Mouse (Mus musculus) midbrain, embryonic 14.5 days (tissue): ENCODE data around the gene Trim65. TPM values are rescaled to one million over a fixed set of nuclear protein-coding genes. Genes with fewer than 3 reads are reported as not detected.
A peak's percentile ranks its signal among the peaks of the same experiment; 100 is the strongest.

Experiments
- ATAC-seq: fragments of 200-750 bp; cut with Nextera tagmentation; 2 replicates; pipeline ENCODE4 v1.8.0; 2017; ENCODE audit warnings: moderate number of reproducible peaks, moderate library complexity; ENCODE audit not compliant: low FRiP score, low TSS enrichment
- DNase-seq: peaks from one replicate; pipeline ENCODE4 v3.0.0-alpha.2; 2015
- H3K27ac ChIP-seq: fragments of 300-500 bp; sonication (generic); replicated peaks from 2 replicates; pipeline ENCODE4 v1.5.1; 2014; ENCODE audit warnings: mild to moderate bottlenecking, low read depth, low read length, moderate library complexity
- H3K27me3 ChIP-seq: fragments of 300-500 bp; sonication (generic); 2 replicates; pipeline ENCODE4 v1.6.1; 2014; ENCODE audit warnings: low read length, control low read depth, mixed read lengths; ENCODE audit not compliant: control insufficient read depth, insufficient read depth
- H3K36me3 ChIP-seq: fragments of 300-500 bp; sonication (generic); 2 replicates; pipeline ENCODE4 v1.6.1; 2014; ENCODE audit warnings: low read length, control low read depth; ENCODE audit not compliant: control insufficient read depth, insufficient read depth
- H3K4me1 ChIP-seq: fragments of 300-500 bp; sonication (generic); 2 replicates; pipeline ENCODE4 v1.6.1; 2014; ENCODE audit warnings: mild to moderate bottlenecking, antibody characterized with exemption, low read length, control low read depth; ENCODE audit not compliant: control insufficient read depth, insufficient read depth
- H3K4me2 ChIP-seq: fragments of 300-500 bp; sonication (generic); 2 replicates; pipeline ENCODE4 v1.6.1; 2014; ENCODE audit warnings: mild to moderate bottlenecking, low read length, moderate library complexity
- H3K4me3 ChIP-seq: fragments of 300-500 bp; sonication (generic); replicated peaks from 2 replicates; pipeline ENCODE4 v1.5.1; 2014; ENCODE audit warnings: low read depth, low read length
- H3K9ac ChIP-seq: fragments of 300-500 bp; sonication (generic); replicated peaks from 2 replicates; pipeline ENCODE4 v1.6.1; 2014; ENCODE audit warnings: mild to moderate bottlenecking, low read length, moderate library complexity
- H3K9me3 ChIP-seq: fragments of 300-500 bp; sonication (generic); 2 replicates; pipeline ENCODE4 v1.6.1; 2016; ENCODE audit warnings: low read length, control low read depth, mixed read lengths; ENCODE audit not compliant: control insufficient read depth
- WGBS: fragments of 180-500 bp; shearing (Covaris S2); extraction: QIAGEN DNeasy Blood & Tissue Kit; methylation state at CpG from one replicate; pipeline ENCODE4 v1.1.7; 2014; 5-methylcytosine and 5-hydroxymethylcytosine counted together
- polyA plus RNA-seq: library from polyadenylated mRNA; unstranded; fragments of >200 nt; fragmentation: Nextera tagmentation; extraction: Ambion mirVana; gene quantifications from 2 replicates; pipeline ENCODE4 v1.2.1, GENCODE M21; 2014

Gene Trim65
- polyA plus RNA-seq, 1 experiment from 2014 or later = 2.0 TPM

GRCm38 (mm10) chr11:116106963-116107776, 23.8 kb downstream of the Trim65 start:
- 20% methylated on average over 14 of the region's 14 CpGs for WGBS
- Histone ChIP-seq H3K36me3 (no peaks in the 10 kb centered on the region), H3K27ac (no peak overlapping the region), H3K4me2 (no peak overlapping the region), H3K4me3 (no peak overlapping the region), H3K27me3 (peaks cover 65% of the 10 kb centered on the region), H3K4me1 (peaks cover 18% of the 10 kb centered on the region), H3K9ac (no peak overlapping the region), H3K9me3 (no peaks in the 10 kb centered on the region)
- no peak for ATAC-seq
- no peak for DNase-seq

- WGBS = 24% methylated on average over 32 of the region's 32 CpGs
- peaks cover 59% of the 10 kb centered on the region for H3K27me3 ChIP-seq
- DNase-seq (no peak), ATAC-seq (no peak)
- H3K4me1 ChIP-seq = peaks cover 20% of the 10 kb centered on the region
- no peak overlapping the region for H3K9ac ChIP-seq
- peak overlapping the region; percentile 19; the same call in 1 of the 2 replicates for H3K4me2 ChIP-seq
- no peak overlapping the region for H3K4me3 ChIP-seq
- no peaks in the 10 kb centered on the region for H3K36me3 ChIP-seq
- H3K27ac ChIP-seq = no peak overlapping the region
- no peaks in the 10 kb centered on the region for H3K9me3 ChIP-seq
Measured at GRCm38 (mm10) chr11:116106154-116106962, 24.6 kb downstream of the Trim65 start.

GRCm38 (mm10) chr11:116105065-116105464, 25.9 kb downstream of the Trim65 start:
- Histone ChIP-seq H3K27me3 (peaks cover 46% of the 10 kb centered on the region), H3K4me3 (no peak overlapping the region), H3K4me2 (no peak overlapping the region), H3K9ac (no peak overlapping the region), H3K9me3 (no peaks in the 10 kb centered on the region), H3K4me1 (peaks cover 18% of the 10 kb centered on the region), H3K36me3 (no peaks in the 10 kb centered on the region), H3K27ac (no peak overlapping the region)
- DNase-seq (no peak), ATAC-seq (no peak)
- 92% methylated on average over 2 of the region's 2 CpGs for WGBS

GRCm38 (mm10) chr11:116104006-116104646, 26.8 kb downstream of the Trim65 start:
- DNase-seq = no peak
- H3K9me3 ChIP-seq = no peaks in the 10 kb centered on the region
- peaks cover 14% of the 10 kb centered on the region; the same call in 1 of the 2 replicates for H3K4me1 ChIP-seq
- no peaks in the 10 kb centered on the region for H3K36me3 ChIP-seq
- WGBS = 43% methylated on average over 14 of the region's 14 CpGs
- no peak for ATAC-seq
- H3K4me2 ChIP-seq = no peak overlapping the region
- H3K4me3 ChIP-seq = no peak overlapping the region
- H3K27ac ChIP-seq = no peak overlapping the region
- peaks cover 37% of the 10 kb centered on the region for H3K27me3 ChIP-seq
- no peak overlapping the region for H3K9ac ChIP-seq

GRCm38 (mm10) chr11:116103572-116103971, 27.4 kb downstream of the Trim65 start:
- DNase-seq (no peak), ATAC-seq (no peak)
- Histone ChIP-seq H3K9me3 (no peaks in the 10 kb centered on the region), H3K27me3 (peaks cover 31% of the 10 kb centered on the region), H3K9ac (no peak overlapping the region), H3K4me3 (no peak overlapping the region), H3K4me1 (peaks cover 14% of the 10 kb centered on the region; the same call in 1 of the 2 replicates), H3K36me3 (no peaks in the 10 kb centered on the region), H3K27ac (no peak overlapping the region; the same call in 1 of the 2 replicates), H3K4me2 (no peak overlapping the region)
- WGBS = 78% methylated on average over 12 of the region's 12 CpGs

- H3K9me3 ChIP-seq = no peaks in the 10 kb centered on the region
- H3K4me1 ChIP-seq = peaks cover 14% of the 10 kb centered on the region; the same call in 1 of the 2 replicates
- H3K27me3 ChIP-seq = peaks cover 20% of the 10 kb centered on the region
- no peak for DNase-seq
- H3K36me3 ChIP-seq = no peaks in the 10 kb centered on the region
- no peak for ATAC-seq
- H3K9ac ChIP-seq = no peak overlapping the region
- no peak overlapping the region for H3K4me3 ChIP-seq
- peak overlapping the region; percentile 76 for H3K27ac ChIP-seq
- 65% methylated on average over 3 of the region's 4 CpGs for WGBS
- H3K4me2 ChIP-seq = no peak overlapping the region
Measured at GRCm38 (mm10) chr11:116102472-116102871, 28.5 kb downstream of the Trim65 start.

- Histone ChIP-seq H3K4me1 (peaks cover 14% of the 10 kb centered on the region; the same call in 1 of the 2 replicates), H3K27ac (peak overlapping the region; percentile 76), H3K4me2 (no peak overlapping the region), H3K4me3 (no peak overlapping the region), H3K9me3 (no peaks in the 10 kb centered on the region), H3K27me3 (peaks cover 15% of the 10 kb centered on the region), H3K9ac (no peak overlapping the region), H3K36me3 (no peaks in the 10 kb centered on the region)
- ATAC-seq = no peak
- 29% methylated on average over 11 of the region's 11 CpGs for whole genome bisulfite sequencing
- DNase-seq = peak; percentile 56
Measured at GRCm38 (mm10) chr11:116101931-116102381, 29.0 kb downstream of the Trim65 start.

GRCm38 (mm10) chr11:116100839-116101238, 30.1 kb downstream of the Trim65 start:
- H3K27ac ChIP-seq = no peak overlapping the region

More at GRCm38 (mm10) chr11:116100839-116101238, 30.1 kb downstream of the Trim65 start:
- Histone ChIP-seq H3K9me3 (no peaks in the 10 kb centered on the region), H3K36me3 (no peaks in the 10 kb centered on the region), H3K4me1 (peaks cover 14% of the 10 kb centered on the region; the same call in 1 of the 2 replicates), H3K27me3 (0 out of 2 replicates have a peak, but pooled peaks cover 5% of the 10 kb centered on the region), H3K9ac (no peak overlapping the region), H3K4me3 (no peak overlapping the region), H3K4me2 (no peak overlapping the region)
- 81% methylated on average over 7 of the region's 7 CpGs for WGBS
- no peak for DNase-seq
- ATAC-seq = no peak
